Mouse (Mus musculus): Measurements from ENCODE around the gene Rfx2.

Rfx2 gene

DNA sequence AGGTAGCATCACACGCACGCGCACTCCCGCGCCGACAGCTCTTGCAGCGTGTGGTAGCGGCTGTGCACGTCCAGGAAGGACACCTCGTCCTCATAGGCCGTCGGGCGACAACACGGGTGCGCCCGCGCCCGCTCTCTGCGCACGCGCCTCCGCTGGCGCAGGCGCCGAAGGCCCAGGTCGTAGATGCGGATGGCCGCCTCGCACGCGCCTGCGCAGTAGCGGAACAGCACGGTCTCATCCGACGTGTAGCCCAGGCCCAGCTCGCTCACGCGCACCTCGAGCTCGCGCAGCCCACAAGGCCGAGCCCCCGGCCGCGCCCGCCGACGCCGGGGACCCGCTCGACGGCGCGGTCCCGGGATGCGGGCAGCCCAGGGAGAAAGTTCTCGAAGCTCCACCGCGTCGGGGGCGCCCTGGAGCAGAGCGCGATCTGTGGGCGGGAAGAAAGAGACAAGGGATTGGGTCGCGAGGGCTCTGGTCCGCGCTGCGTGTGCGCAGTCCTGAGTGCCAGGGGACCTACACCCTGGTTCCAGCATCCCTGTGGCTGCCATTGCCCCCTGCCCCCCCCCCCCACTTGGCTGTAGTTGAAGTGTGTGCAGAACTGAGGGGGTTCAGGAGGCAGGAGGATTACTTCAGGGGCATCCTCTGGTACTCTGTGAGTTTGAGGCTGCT lies 79.3 kb downstream of the Rfx2 start:
- DNase-seq, result no peak

DNA sequence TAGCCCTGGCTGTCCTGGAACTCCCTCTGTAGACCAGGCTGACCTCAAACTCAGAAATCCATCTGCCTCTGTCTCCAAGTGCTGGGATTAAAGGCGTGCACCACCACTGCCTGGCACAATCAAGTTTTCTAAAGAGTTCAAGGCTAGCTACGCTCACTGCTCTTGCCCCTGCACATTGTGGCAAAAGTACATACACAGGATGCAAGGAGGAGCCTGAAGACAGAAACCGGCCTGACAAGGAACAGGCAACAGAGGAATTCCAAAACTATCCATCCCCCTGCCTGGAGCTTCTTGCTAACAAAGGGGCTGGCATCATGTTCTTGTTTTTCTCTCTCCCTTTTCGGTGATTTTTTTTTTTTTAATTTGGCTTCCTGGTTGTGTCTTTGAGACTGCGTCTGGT lies 86.6 kb downstream of the Rfx2 start:
- no peak for DNase-seq

DNA sequence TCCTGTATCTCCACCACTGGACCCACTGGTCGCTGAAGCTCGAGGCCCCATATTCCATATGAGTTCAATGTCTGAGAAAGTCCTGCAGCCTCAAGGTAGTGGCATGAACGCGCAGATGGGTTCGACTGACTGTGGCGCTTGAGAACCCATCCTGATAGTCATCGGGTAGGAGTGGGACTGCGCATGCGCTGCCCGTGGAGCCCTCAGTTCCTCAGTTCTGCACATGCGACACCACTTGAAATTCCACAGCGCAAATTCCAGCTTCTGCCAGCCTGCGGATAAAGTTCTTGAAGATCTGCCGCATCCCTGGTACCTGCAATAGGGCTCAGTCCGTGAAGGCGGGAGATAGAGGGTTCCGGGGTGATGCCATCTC lies 90.0 kb downstream of the Rfx2 start:
- DNase-seq, result no peak

DNA sequence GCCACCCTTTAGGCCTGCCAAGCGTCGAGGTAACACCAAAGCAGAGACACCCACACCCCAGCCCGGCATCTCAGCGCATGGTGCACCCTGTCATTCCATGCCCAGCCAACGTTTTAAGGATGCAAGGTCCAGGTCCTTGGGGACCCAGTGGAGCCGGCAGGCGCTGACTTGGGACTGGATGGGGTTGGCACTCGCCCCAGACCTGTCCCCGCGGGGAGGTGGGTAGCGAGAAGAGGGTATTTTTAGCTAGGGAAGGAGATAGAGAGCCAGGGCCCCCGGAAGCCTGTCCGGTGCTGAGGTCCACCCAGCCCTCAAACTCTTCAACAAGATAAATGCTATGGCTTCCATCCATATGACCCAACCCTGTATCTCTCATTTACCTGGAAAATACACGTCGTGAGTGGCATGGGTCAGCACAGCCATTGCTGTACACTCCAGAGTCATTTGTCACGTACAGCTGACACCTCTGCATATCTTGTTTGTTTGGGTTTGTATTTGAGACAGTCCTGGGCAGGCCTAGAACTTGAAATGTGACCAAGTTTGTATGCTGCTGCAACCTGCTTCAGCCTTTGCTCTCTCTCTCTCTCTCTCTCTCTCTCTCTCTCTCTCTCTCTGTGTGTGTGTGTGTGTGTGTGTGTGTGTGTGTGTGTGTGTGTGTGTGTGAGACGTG lies 90.6 kb downstream of the Rfx2 start:
- no peak for DNase-seq

DNA sequence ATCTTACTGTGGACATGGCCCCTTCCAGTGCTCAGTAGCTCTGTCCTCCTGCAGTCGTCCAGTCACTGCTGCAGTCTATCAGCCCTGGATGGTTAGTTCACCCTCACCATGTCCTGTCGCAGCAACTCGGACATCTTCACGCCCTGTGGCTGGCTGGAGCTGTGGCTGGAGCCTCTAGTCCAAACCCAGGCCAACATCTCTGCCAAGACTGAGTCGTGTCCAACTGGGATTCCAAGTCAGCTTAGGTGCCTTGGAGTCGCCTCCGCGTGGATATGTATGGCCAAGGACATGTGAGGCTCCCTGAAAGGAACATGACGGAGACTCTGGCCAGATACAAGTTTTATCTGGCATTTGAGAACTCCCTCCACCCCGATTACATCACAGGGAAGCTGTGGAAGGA lies 92.6 kb downstream of the Rfx2 start:
- no peak for DNase-seq

DNA sequence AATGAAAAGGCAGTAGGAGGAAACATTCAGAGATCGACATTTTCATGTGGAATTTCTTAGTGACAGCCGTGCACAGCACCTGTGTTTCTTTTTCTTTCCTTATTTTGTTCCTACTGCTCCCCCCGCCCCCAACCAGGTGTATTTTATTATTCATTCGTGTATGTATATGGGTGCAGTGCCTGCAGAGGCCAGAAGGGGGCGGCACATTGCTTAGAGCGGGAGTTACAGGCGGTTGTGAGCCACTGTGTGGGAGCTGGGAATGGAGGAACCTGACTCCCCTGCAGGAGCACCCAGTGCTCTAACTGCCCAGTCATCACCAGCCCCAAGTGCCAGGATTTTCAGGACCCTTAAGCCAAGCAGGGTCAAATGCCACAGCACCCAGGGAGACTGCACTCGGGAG lies 94.3 kb downstream of the Rfx2 start:
- DNase-seq, result no peak

DNA sequence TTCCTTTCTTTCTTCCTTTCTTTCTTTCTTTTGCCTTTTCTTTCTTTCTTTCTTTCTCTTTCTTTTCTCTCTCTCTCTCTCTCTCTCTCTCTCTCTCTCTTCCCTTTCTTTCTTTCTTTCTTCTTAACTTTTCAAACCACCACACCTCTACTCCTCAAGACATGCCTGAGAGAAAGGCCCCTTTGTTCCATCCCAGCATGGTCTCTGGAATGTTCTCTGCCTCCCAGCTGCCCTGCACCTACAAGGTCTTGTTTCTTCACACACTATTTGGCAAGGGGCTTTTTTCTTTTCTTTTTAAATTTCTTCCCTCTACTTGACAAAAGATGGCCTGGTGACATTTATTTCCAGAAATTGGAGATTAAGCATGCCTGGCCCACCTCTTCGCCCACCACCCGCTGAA lies 101.2 kb downstream of the Rfx2 start:
- no peak for DNase-seq

DNA sequence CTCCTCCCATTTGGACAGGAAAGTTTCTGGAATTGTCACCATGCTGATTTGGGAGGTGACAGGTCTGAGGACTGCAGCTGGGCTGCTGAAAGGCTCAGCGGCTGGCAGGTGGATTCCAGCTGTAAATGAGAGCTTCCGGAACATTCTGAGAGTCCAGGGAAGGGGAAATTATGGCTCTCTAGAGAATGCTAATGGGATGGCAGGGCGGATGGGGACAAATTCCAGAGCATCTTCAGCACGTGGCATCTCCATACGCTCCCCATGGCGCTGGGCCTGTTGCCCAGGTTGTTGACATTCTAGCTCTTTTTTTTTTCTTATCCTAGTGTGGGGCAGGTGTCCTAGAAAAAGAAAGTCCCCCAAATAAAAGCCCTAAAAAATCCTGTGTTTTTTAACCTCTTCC lies 101.7 kb downstream of the Rfx2 start:
- no peak for DNase-seq

DNA sequence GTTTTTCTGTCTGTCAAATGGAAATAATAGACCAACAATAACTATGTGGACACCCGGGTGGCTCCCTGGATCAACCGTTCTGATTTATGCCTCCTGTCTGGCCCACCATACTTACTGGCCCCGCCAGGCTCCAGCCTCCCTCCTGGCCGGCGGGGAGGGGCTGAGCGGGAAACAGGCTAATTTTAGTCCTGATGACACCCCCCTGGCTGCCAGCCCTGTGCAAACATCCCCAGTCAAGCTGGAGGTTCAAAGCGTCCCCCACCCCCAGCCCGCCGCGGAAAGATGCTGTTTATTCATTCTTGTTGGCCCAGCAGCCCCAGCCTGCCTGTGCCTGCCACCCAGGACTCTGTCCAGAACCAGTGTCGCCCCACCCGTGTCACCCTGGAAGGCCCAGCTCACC lies 102.7 kb downstream of the Rfx2 start:
- no peak for DNase-seq

DNA sequence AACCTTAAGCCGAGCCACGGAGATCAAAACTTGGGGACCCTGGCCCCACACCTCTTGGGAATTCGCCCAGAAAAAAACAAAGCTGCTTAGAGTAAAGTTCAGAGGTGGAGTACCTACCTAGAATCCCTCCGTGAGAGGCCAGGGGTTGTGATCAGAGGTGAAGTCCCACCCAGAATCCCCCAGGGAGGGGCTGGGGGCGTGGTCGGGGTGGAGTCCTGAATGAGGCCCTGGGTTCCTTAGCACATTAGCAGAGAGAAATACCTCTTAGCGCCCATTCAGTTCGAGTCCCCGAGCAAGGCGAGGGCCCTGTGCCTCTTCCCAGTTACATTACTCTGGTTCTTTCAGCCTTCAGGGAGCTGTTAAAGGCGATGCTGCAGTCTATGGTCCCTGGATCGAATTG lies 103.2 kb downstream of the Rfx2 start:
- no peak for DNase-seq

DNA sequence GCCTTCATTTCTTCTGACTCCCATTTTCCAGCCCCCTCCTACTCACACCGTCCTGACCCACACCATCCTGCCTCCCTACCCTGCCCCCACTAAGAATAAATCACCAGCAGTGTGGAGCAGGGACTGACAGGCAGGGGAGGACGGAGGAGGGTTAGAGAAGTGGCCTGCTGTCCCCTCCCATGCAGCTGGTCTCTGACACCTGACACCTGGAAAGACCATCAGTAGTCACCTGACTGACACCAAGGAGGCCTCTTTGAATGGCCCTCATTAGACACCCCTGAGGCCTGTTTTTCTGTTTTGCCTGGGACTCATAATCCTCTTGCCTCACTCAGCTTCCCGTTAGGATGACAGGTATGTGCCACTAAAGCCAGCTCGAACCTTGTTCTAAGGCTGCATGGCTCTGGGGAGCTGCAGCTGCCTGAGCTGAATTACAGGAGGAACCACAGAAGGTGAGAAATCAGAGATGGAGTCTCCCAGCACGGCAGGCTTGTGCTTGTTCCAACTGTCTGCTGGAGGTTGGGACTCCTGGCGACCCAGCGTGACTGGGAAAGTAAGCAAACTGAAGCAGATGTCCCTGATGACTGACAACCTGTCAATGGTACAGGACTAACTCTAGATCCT lies 103.7 kb downstream of the Rfx2 start:
- no peak for DNase-seq
